Mouse (Mus musculus): Measurements from ENCODE around the gene Iba57.
"Not testable (repeated sequence)": the region's sequence is repeated elsewhere in the genome, so short reads cannot be mapped to it uniquely, and the experiment has no call there.

Gene Iba57

GRCm38 (mm10) chr11:59163255-59164236 lies at the start of gene Iba57:
Iba57 (minus strand) TSS chr11:59163739.
- peak; percentile 97 for DNase-seq (ENCODE audit: low read depth)

- DNase-seq (ENCODE audit: low read depth), result no peak
Observed at GRCm38 (mm10) chr11:59212892-59213494, 49.5 kb upstream of the Iba57 start.

DNA sequence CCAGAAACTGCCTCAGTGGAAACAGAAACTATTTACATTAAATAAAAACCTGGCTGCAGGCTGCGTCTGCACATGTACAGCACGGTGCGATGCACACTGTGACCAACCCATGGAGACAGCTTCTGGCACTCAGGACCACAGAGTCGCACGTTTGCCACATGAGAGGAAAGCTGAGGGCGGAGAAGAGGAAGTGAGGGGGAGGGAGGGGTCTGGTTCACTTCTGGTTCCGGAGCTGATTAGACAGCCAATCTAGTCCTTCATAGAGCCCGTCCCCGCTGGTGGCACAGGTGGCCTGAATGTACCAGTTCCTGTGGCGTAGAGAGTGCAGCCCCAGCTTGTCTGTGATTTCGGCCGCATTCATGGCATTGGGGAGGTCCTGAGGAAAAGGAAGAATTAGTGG lies 48.8 kb upstream of the Iba57 start:
- DNase-seq (ENCODE audit: low read depth), result not testable (repeated sequence)

DNA sequence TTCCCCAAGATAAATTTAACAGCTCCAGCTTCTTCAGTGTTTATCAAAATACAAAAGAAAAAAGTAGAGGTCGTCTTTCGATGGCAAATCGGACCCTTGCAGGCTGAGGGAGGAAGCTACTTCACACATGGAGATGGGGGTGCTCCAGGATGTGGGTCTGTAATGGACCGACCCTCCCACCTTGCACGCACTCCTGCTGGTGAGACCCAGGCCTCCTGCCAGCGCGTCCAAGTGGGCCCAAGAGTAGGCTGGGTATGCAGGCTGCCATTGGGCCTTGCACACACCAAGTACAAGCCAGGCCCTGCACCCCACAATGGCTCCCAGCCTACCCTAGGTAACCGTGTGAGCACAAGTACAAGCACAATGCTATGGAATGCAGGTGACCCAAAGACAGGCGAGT lies 48.0 kb upstream of the Iba57 start:
- not testable (repeated sequence) for DNase-seq (ENCODE audit: low read depth)

DNA sequence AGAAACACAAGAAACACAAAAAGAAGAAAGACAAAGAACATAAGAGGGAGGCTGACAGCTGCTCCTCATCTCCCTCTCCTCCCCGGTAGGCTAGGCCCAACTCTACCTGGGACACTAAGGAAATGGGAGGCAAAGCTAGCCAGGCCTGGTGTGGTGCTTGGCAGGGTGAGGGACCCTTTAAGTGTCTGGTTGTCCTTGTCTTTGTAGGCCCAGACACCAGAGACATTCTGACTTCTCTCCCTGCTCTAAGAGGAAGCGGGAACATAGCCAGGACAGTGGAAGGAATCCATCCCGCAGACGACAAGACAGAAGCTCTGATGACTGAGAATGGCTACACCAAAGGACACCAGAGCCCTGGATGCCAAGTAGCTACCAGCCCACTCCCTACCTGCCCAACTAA lies 46.5 kb upstream of the Iba57 start:
- no peak for DNase-seq (ENCODE audit: low read depth)

DNA sequence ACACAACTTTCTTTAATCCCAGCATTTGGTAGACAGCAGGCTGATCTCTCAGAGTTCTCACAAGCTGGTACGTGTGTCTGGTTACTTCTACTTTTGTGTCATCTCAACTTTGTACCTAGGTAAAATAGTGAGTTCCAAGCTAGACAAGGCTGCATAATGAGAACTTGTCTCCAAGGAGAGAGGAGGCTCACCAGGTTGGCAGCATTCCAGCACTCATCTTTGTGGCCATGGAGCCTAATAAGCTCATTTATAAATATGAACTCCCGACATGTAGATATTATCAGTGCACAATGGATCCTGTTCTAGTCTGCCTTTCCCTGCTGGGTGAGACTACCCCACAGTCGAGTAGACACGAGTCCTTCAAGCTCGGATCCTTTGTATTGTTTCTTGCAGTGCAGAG lies 46.0 kb upstream of the Iba57 start:
- no peak for DNase-seq (ENCODE audit: low read depth)

DNA sequence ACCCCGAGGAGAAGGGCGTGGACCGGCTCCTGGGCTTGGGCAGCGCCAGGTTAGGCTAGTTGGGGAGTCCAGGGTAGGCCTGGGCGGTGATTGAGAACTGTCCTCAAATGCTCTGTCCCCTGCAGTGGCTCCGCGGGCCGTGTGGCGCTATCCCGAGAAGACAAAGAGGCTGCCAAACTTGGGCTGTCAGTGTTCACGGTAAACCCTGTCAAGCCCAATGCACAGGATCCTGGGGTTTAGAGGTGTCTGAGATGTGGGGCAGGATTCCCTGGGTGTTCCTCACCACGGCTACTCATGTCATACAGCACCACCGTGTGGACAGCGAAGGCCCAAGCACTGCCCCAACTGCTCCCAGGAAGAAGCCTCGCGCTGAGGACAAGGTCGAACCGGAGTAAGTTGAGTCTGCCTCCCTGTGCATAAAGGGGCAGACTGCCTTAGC lies 45.5 kb upstream of the Iba57 start:
- DNase-seq (ENCODE audit: low read depth), result no peak

GRCm38 (mm10) chr11:59208153-59208831 lies 44.8 kb upstream of the Iba57 start, which contains the start of gene 2310033P09Rik:
2310033P09Rik (plus strand) TSS chr11:59208321.
- DNase-seq (ENCODE audit: low read depth), result peak; percentile 92

DNA sequence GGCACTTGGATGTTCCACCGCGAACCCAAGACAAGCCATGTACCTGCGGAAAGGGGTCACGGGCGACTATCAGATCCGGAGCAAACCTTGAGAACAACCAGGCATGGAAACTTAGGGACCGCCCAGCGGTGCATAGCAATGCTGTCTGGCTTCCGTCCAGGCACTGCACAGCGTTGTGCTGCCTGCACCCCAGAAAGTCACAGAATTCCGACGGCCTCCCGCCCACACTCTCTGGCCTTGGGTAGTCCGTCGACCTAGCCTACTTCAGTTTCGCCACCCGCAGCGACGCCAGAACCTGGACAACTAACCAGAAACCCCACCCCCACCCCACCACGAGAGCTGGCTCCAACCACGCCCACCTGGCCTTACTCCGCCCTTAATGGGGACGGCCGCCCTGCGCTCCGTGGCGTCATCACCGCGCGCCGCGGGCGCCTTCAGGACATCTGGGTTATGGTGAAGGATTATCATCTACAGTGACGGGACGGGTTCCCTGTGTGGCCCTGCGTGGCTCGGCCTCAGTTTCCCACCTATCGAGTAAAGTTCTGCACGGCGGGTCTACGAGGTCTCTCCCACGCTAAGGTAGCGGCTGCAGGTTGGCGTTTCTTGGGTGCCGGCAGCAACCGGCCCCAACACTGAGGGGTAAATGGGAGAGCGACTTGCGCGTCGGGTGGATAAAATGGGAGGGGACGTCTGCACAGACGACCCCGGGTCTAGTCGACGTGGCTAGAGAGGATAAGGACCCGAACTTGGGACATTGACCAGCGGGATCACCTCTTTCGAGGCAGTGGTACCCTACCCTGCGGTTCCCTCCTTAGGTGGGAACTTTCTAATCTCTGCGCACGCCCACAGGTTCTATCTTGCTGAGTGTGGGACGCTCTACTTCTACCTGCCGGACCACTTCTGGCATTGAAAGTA lies 38.8 kb upstream of the Iba57 start, which contains the start of gene Mrpl55:
Gene Mrpl55 (plus strand): TSS at position 406 of the 915 bp plus-strand sequence.
- peak; percentile 82 for DNase-seq (ENCODE audit: low read depth)

DNA sequence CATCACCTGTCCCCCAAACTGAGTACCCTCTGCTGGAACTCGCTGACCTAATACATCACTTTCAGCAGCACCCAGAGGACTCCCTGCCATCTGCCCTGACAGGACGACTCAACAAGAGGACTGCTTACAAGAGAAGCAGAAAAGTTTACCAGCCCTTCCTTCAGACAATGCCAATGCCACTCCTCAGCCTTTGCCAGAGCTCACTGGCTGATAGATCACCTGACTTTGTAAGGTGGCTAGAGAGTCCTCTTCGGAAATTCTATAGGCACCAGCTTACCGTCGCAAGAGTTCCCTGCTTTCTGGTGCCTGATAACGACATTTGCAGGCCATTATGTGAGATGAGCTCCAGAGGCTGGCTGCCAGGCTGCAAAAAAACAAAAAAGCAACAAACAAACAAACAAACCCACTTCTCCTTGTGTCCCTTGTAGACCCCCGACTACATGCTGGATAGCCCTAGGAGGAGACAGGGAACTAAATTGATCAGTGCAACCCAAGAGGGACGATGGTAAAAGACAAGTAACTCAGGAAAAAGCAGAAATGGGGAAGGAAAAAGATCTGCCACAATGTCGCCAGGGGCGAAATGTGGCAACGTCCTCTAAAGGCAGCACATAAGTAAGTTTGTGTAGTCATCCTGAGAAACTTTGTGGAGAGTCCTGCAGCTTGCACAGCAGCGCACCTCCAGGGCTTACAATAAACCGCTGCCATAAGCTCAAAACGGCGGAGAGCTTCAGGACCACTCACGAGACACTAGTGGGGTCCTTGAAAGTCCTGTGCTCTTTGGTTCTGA lies 37.9 kb upstream of the Iba57 start:
- no peak for DNase-seq (ENCODE audit: low read depth)

GRCm38 (mm10) chr11:59196230-59196629 lies 32.7 kb upstream of the Iba57 start:
- no peak for DNase-seq (ENCODE audit: low read depth)

GRCm38 (mm10) chr11:59192059-59192386 lies 28.5 kb upstream of the Iba57 start, which contains the start of gene Guk1:
Guk1 (minus strand) TSS chr11:59192212.
- no peak for DNase-seq (ENCODE audit: low read depth)

DNA sequence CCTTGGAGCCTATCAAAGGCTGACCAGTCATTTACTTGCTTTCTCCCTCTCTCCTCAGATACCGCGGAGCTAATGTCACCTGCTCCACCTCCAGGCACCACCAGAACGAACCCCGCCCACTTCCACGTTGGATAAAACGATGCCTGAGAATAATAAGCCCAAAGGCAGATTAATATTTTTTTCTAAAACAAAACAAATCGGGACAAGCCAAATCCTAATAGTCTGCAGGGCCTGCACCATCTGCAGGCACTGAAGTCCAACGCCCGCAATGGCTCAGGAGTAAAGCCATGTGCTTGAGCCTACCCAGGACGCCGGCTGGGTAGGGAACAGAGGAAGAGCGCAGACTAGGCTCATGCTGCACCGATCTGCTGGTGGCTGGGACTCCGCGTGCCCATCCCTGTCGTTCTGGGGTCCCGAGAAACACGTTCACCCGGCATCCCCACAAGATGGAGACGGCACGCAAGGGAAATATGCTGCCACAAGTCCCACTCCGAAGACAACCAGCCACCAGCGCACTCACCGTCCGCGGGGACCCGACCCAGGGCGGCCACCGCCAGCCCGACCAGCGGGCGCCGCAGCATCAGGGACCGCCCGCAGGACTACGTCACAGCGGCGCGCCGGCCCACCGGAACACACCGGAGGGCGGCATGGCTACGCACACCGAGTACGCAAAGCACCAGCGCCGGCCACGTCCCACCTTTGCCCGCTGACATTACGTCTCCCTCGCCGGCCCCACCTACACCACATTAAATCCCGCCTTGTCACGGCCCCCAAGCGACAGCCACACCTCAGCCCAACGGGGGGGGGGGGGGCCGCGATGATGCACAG lies 27.9 kb upstream of the Iba57 start:
- DNase-seq (ENCODE audit: low read depth), result peak; percentile 82

GRCm38 (mm10) chr11:59187706-59188105 lies 24.2 kb upstream of the Iba57 start:
- no peak for DNase-seq (ENCODE audit: low read depth)

GRCm38 (mm10) chr11:59185490-59185889 lies 22.0 kb upstream of the Iba57 start:
- DNase-seq (ENCODE audit: low read depth), result no peak

- no peak for DNase-seq (ENCODE audit: low read depth)
Observed at GRCm38 (mm10) chr11:59183821-59184220, 20.3 kb upstream of the Iba57 start.

- DNase-seq (ENCODE audit: low read depth), result no peak
Observed at GRCm38 (mm10) chr11:59182864-59183331, 19.4 kb upstream of the Iba57 start, which contains the start of gene Gjc2. Gjc2 (minus strand) TSS chr11:59183213.

DNA sequence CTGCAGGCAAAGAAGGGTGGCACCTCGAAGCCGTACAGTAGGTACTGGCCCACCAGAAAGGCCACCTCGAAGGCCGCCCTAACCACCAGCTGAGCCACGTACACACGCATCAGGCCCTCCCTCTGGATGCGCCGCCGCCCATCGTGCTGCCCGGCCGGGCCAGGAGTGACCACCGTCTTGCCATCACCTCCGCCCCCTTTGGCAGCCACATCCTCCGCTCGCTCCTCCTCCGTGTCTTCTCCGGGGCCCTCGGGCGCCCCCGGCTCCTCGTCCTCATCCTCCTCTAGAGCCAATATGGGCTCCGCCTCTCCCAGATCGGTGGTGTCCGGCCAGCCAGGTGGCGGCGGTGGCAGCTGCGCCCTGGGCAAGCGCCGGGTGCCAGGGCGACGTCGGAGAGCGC lies 13.4 kb upstream of the Iba57 start:
- no peak for DNase-seq (ENCODE audit: low read depth)

DNA sequence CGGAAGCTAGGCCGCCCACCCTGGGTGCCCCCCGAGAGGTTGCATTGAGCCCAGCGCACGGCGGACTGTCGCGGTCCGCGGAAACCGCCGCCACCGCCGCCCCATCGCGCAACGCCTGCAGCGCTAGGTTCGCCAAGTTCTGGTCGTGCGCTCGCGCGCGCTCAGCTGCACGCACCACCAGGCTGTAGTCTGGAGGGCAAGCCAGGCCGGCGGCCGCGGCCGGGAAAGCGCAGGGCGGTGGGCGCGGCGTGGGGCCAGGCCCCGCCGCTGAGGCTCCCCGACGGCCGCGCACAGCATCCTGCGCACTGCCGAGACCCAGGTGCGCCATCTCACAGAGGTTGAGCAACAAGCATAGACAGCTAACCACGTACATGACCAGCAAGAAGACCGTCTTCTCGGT lies 12.9 kb upstream of the Iba57 start:
- no peak for DNase-seq (ENCODE audit: low read depth)

Measured in fibroblast of lung, adult 2 months (primary cell).